Comparison of ENCODE assay signal across 8 mouse cellular contexts in the genomic region with DNA sequence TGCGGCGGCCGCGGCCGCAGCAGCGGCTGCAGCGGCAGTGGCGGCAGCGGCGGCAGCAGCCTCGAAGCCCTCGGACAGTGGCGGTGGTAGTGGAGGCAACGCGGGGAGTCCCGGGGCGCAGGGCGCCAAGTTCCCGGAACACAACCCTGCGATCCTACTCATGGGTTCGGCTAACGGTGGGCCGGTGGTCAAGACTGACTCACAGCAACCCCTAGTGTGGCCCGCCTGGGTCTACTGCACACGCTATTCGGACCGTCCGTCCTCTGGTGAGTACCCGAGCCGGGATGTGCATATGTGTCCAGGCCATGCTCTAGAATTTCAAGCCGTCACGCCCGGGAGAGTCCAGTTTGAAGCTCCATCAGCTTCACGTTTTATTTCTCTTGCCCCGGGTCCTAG. TPM values are rescaled to one million over a fixed set of nuclear protein-coding genes. Genes with fewer than 3 reads are reported as not detected.
A peak's percentile ranks its signal among the peaks of the same experiment; 100 is the strongest.
DNase-seq lines count a peak whose midpoint lies in the region; ATAC-seq and TF ChIP-seq lines count a peak whose summit lies in the region.

No protein-coding gene starts in this region.

- 0 out of 2 replicates have a peak overlapping the region, but pooled peaks have one; percentile 19 for H3K27ac ChIP-seq in limb, embryonic 14.5 days (replicated peaks; ENCODE audit: low read depth, low read length)
- no peak overlapping the region for H3K27ac ChIP-seq in stomach, postnatal 0 days (replicated peaks)

- peaks cover 16% of the 10 kb centered on the region; the same call in 1 of the 2 replicates for H3K4me1 ChIP-seq in limb, embryonic 14.5 days (ENCODE audit: control insufficient read depth, insufficient read depth, low read length)
- H3K4me1 ChIP-seq in stomach, postnatal 0 days (replicated peaks; ENCODE audit: control insufficient read depth, insufficient read depth), result peaks cover 2% of the 10 kb centered on the region

- H3K36me3 ChIP-seq in limb, embryonic 14.5 days (ENCODE audit: control insufficient read depth, insufficient read depth, low read length), result no peaks in the 10 kb centered on the region
- H3K36me3 ChIP-seq in stomach, postnatal 0 days (ENCODE audit: control insufficient read depth, insufficient read depth, low read length), result no peaks in the 10 kb centered on the region

- peak; percentile 35 to 45 for DNase-seq in cerebellum, postnatal 25 days
- DNase-seq in cerebellum, adult 8-10 months, result no peak
- peak; percentile 48 for DNase-seq in retina, postnatal 1 day
- no peak for DNase-seq in retina, embryonic 14.5 days (ENCODE audit: low spot score)
- no peak for DNase-seq in limb, embryonic 14.5 days (ENCODE audit: low spot score)
- DNase-seq in stomach, postnatal 0 days (ENCODE audit: low spot score), result no peak
- DNase-seq in frontal cortex, postnatal 25 days (ENCODE audit: low spot score in 2 of 2), result no peak
- no peak for DNase-seq in spleen, adult 12 weeks (ENCODE audit: low spot score)

- H3K27me3 ChIP-seq in limb, embryonic 14.5 days (ENCODE audit: control insufficient read depth, insufficient read depth, low read length), result peaks cover 79% of the 10 kb centered on the region
- peaks cover 36% of the 10 kb centered on the region; the same call in 1 of the 2 replicates for H3K27me3 ChIP-seq in stomach, postnatal 0 days (ENCODE audit: control insufficient read depth, insufficient read depth, low read length)

- TF ChIP-seq POLR2A in limb, embryonic 14.5 days (IDR thresholded peaks at IDR 0.05; ENCODE audit: borderline replicate concordance, extremely low read depth, insufficient read depth, insufficient read length), result no peak

- H3K9me3 ChIP-seq in limb, embryonic 14.5 days (ENCODE audit: control insufficient read depth, low read length), result no peaks in the 10 kb centered on the region
- H3K9me3 ChIP-seq in stomach, postnatal 0 days (ENCODE audit: control insufficient read depth, low read length), result no peaks in the 10 kb centered on the region

- peak overlapping the region; percentile 50 for H3K4me3 ChIP-seq in limb, embryonic 14.5 days (replicated peaks; ENCODE audit: low read length)
- peak overlapping the region; percentile 43 for H3K4me3 ChIP-seq in stomach, postnatal 0 days (ENCODE audit: low read depth, low read length)

- no peak for ATAC-seq in limb, embryonic 14.5 days (ENCODE audit: low FRiP score, low read depth)
- no peak for ATAC-seq in stomach, postnatal 0 days (ENCODE audit: low FRiP score, low TSS enrichment)

- H3K4me2 ChIP-seq in limb, embryonic 14.5 days (replicated peaks; ENCODE audit: low read depth, low read length, severe bottlenecking), result peak overlapping the region; percentile 88
- peak overlapping the region; percentile 77 for H3K4me2 ChIP-seq in stomach, postnatal 0 days (replicated peaks; ENCODE audit: low read depth)

- H3K9ac ChIP-seq in limb, embryonic 14.5 days (ENCODE audit: low read depth, low read length, severe bottlenecking), result peak overlapping the region; percentile 61
- no peak overlapping the region for H3K9ac ChIP-seq in stomach, postnatal 0 days (ENCODE audit: low read length)

- TF ChIP-seq CTCF in stomach, postnatal 0 days (IDR thresholded peaks at IDR 0.05; ENCODE audit: low read depth), result no peak

- no peak for TF ChIP-seq EP300 in stomach, postnatal 0 days (optimal IDR thresholded peaks at IDR 0.05)

- 2% methylated on average over 28 of the region's 35 CpGs for WGBS in limb, embryonic 14.5 days
- WGBS in stomach, postnatal 0 days, result 3% methylated on average over 28 of the region's 35 CpGs

RNA-seq across cellular contexts. Expression of gene En1, which starts 1.4 kb away (rescaled TPM):
- polyA plus RNA-seq in limb, embryonic 14.5 days (2012; rRNA removed), result 5.8 and 6.4 TPM in 2 replicates
- 3.9 and 5.2 TPM in 2 replicates for polyA plus RNA-seq in limb, embryonic 14.5 days (2014; fragmentation: Nextera tagmentation; extraction: Ambion mirVana)
- polyA plus RNA-seq in stomach, postnatal 0 days (2015; fragmentation: Nextera tagmentation; extraction: Ambion mirVana), result not detected in 2 replicates

Comparison
In these comparisons a context has a peak if more than half of its experiments do, and no peak if none do; other contexts are left out.
1. DNase-seq: peak in cerebellum, postnatal 25 days (2 of 2) and retina, postnatal 1 day (single experiment); none in cerebellum, adult 8-10 months (single experiment), retina, embryonic 14.5 days (single experiment), limb, embryonic 14.5 days (single experiment), stomach, postnatal 0 days (single experiment), frontal cortex, postnatal 25 days (0 of 2) and spleen, adult 12 weeks (single experiment).